Mouse (Mus musculus) ES-E14 (cell line): ENCODE data around the gene Samd3.

ENCODE experiments used
- CHD2 ChIP-seq: IDR thresholded peaks from 2 replicates; pipeline ENCODE4 v1.6.1; 2014; ENCODE audit warnings: mild to moderate bottlenecking, low read depth, low read length, inconsistent platforms
- MAFK ChIP-seq: IDR thresholded peaks from 2 replicates; pipeline ENCODE4 v1.6.1; 2014; ENCODE audit warnings: mild to moderate bottlenecking, low read depth, low read length, inconsistent platforms; ENCODE audit not compliant: insufficient read depth
- ZC3H11A ChIP-seq: IDR thresholded peaks from 2 replicates; pipeline ENCODE4 v1.6.1; 2012; ENCODE audit warnings: low read depth, mild to moderate bottlenecking, inconsistent platforms, low read length, borderline replicate concordance
- ZNF384 ChIP-seq: IDR thresholded peaks from 2 replicates; pipeline ENCODE4 v1.6.1; 2012; ENCODE audit warnings: low read depth, low read length, inconsistent platforms

DNA sequence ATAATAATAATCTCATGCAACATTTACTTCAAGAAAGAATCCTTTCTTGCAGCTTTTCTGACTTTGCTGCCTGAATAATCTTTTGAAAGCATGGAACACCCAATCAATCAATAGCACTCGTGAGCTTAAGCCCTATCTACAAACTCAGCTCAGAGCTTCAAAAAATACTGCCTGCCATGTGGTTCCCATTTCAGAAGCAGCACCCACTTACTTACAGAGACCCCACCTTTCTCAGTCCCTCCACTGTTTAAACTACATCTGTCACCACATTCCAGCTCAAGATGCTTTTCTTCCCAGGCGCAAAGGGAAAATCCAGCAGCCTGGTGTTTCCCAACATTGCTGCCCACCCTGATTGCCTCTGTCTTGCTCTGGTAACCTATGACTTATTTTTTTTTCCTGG lies 2.8 kb upstream of the Samd3 start:
- TF ChIP-seq CHD2 (no peak), ZNF384 (no peak), ZC3H11A (no peak), MAFK (no peak)
